Mouse (Mus musculus) cerebellum, adult 9-11 months (tissue): ENCODE data around the gene Gm21972.

Source experiments
- DNase-seq: peaks from one replicate; pipeline ENCODE4 v3.0.0; 2022

Gm21972 gene

DNA sequence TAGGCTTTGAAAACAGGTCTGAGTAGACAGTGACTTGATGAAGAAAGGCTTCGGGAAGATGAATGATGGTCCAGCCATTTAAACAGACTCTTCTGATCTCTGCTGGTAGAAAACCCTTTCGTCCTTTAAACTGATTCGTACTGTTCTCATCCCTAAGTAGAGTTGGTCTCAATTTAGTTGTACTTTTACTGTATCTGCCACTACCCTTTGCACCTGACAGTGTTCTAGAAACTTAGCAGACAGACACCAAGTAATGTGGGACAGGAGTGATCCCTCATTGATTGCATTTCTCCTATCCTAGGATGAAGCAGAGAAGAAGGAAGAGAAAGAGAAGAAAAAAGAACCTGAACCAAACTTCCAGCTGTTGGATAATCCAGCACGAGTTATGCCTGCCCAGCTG, at the start of gene Gm21972:
TSS of gene Gm21972 (plus strand) at position 301 of the 400 bp plus-strand sequence.
- DNase-seq = no peak

DNA sequence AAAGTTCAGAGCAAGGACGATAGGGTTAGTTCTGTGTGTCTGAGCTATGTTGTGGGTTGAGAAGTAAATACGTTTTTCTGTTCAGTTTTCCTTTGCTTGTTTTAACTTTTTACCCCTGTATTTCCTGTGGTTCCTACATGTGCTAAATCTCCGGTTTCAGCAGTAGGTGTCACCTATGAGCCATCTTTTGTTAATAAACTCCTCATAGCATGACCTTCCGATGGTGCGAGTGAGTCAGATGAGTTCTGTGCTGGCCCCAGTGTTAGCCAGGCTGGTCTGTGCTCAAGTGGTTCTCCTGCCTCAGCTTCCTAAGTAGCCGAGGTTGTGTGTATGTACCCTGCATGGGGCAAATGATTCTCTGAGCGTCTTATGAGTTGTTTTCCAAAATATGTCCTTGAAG, 39.0 kb upstream of the Gm21972 start:
- DNase-seq = no peak

DNA sequence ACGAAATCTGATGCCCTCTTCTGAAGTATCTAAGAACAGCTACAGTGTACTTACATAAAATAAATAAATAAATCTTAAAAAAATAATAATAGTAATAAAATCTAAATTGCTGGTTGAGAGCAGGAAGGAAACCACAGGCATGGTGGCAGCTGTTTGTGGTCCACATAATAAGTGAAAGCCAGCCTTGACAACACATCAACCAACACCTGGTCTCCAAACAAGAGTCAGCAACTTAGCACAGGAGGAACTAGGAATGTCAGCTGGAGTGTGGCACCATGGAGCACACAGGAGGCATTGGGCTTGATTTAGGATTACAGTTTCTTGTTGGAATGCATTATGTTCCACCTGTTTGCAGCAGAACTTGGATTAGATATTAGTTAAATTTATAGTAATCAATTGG, 28.4 kb upstream of the Gm21972 start:
- no peak for DNase-seq

DNA sequence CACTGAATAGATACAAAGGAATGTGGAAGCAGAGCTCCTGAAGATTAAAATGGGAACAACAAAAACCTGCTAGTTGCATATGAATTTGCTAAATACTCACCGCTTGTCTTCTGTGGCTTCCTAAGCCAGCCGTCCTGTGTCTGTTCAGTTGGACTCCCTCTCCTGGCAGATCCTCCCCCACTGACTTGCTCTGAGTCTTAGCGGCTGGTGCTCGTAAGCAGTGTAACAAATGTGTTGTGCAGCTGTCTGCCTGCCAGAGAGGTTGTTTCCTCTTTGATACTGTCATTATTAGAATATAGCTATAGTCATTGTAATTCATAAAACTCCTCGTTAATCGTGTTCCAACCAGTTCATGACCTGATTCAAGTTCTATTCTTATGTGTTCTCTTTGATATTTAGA, 21.7 kb upstream of the Gm21972 start, which contains the start of gene Htr2b:
TSS of gene Htr2b (minus strand) at position 192 of the 400 bp plus-strand sequence.
- no peak for DNase-seq

DNA sequence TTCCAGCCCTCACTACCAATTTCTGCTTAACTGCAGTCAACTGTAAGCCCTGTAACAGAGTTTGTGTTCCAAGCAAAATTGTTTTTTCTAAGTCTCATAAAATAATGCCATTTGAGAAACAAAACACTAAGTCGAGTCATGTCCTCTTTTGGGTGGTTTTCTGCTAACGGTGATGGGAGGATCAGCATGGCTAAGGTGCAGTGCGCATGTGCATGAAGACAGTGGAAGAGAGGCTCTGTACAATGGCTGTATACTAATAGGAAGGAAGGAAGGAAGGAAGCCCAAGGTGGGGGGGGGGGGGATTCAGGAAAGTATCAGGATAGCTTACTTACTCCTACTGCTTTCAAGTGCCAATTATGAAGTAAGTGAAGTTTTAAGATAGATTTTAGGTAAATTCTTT, 19.3 kb upstream of the Gm21972 start:
- DNase-seq = no peak

DNA sequence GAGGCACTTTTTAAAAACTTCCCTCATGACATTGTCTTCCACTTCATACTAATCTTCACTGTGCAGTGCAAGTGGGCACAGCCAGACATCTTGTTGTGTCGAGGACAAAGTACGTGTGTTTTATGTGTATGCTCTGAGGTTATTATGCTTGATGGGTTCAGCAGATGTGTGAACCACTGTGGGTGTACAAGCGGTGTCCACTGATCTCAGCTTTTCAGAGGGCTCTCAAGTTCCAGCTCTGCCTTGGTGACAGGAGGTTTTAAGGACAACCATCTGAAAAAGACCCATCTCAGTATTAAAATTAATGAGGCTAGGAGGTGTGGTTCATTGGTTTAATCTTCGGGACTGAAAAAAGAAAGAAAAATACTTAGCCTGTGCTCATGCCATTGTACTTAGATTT, 13.9 kb upstream of the Gm21972 start:
- no peak for DNase-seq

DNA sequence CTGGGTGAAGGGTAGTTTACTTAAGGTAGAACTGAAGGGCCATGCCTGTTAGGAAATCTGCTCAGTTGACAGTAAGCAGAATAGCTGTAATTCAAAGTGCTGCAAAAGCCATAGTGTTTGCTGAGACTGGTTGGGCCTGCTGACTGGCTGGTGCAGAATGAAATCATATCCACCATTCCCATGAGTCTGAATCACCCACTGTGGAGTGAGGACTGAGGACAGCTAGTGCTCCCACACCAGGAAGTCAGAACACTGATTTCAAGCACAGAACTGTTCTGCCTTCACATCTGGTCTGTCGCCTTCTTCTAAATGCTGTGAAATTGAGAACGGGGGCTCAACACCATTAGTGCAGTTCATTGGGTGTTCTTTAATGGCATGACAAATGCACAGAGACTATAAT, 7.4 kb upstream of the Gm21972 start:
- DNase-seq = no peak

DNA sequence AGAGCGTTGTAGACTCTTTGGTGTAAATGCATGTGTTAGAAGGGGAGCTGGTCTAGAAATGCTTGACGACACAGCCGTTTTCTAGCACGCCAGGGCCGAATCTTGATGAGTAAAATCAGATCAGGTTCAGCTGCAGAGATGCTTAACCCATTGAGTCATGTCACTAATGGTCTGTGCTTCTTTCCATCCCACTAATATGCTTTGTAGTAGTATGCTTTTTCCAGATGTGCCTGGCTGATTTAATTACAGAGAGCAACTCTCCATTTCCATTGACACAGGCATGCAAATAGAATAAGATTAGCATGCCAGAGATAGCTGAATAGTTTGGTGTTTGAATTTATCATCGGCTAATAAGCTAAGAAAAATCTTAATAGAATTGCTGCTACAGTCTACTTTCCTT, 1.9 kb downstream of the Gm21972 start:
- DNase-seq = no peak

DNA sequence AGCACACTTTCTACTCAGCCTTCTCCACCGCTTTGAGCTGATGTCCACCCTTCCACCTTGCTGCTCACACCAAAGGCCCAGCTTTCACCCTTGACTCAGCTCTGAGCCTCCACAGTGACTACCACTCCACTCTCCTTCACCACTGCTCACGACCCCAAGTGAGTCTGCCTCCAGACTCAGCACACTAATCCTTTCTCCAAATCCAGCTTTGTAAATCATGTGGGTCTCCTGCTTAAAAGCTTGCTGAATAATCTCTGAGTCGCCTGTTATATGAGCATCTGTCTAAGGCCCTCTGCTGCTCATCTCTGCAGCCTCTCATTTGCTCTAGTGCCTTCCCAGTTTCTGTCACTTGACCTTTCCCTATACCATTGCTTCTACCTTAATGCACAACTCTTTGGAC, 7.6 kb downstream of the Gm21972 start:
- no peak for DNase-seq

DNA sequence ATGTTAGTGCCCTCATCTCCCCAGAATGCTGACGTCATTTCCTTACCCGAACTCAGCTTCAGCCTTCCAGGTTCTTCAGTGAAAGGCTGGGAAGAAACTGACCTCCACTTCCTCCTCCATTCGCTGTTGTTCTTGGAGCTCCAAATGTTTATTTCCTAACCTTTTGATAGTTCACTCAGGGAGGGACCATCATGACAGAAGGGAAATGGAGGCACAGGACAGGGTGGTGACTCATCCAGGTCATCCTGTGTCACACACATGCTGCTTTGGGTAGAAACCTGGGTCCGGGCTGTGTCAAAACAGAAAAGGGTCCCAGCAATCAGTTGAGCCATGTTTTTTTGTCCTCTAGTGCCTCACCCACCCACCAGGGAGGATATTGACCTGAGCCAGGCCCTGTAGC, 9.7 kb downstream of the Gm21972 start:
- DNase-seq = no peak

DNA sequence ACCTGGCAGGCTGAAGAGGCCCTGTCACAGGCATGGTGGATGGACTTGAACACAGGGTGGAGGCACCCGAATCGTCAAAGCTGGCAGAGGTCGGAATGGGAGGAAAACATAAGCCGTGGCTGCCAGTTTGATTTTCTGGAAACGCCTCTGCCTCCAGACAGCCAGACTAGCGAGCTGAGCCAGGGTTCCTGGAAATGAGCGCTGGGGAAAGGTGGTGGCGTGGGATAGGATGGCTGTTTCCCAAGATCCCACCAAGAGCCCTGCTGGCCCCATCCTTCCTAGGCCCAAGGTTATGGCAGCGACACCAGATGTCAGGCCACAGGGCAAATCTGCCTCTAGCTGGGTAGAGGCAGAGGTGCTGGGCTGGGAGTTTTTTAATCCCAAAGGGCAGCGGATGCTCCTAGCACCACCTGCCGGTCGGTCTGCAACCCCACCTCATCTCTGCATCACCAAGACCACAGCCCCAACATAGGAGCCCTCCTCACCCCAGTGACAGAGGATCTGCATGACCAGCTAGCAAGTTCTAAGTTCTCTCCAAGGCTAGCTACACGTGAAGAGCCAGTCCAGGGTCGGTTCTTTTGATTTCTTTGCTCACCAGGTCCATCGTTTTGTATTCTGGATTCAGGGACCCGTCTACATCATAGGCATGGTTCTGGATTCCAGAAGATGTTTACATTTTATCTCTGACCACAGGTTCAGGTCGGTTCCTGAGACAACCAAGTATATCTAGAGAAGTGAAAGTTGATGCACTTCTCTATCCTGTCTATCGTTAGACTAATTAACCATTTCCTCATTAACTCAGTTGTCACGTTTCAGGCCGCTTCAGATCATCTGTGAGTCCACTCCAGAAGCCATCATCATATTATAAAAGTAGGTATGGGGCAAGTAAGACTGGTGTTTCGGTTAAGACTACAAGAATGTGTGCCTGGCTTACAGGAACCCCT, 10.8 kb downstream of the Gm21972 start:
- no peak for DNase-seq

DNA sequence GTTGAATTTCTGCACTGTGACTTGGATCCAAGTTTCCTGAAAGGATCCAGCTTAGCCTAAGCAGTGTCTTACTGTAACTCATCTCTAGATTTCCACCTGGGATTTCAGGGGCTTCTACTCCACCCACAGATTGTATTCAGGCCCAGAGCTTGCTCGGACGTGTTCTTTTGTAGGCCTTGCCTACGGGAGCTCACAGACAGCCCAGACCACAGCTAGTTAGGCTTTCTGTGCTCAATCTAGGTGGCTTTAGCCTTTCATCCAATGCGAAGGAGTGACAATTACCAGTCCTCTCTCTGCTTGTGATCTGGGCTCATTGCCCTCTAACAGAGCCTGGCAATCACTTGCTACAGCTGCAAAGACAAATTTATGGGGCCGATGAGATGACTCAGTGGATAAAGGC, 12.9 kb downstream of the Gm21972 start:
- DNase-seq = no peak

DNA sequence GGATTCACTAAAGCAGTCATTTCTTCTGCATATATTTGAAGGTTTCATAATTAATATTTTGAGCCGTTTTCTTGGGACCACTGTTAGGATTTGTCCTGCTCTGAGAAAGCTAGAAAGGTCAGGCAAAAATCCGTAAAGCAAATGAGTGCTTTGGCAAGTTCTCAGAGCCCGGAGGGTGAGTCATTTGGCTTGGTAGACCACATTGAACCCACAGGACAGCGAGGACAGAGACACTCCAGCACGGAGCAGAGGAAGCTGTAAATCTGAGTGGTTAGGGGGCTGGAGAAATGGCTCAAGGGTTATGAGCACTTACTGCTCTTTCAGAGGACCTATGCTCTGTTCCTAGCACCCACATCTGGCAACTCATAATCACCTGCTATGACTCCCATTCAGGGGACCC, 14.1 kb downstream of the Gm21972 start:
- no peak for DNase-seq

DNA sequence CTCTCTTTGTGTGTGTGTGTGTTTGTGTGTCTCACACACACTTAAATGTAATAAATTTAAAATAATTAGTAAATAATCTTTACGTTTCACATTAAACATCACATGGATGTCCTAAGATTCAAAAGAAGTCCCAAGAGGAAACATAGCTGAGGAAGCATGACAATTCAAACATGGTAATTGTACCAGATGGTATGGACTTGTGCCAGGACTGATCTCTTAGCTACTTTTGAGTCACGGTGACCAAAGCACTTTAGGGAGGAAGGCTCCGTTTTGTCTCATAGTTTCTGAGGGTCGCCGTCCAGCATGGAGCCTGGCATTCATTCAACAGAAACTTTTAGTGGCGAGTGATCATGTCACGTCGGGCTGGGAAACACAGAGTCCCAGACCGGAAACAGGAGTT, 14.7 kb downstream of the Gm21972 start:
- DNase-seq = no peak

DNA sequence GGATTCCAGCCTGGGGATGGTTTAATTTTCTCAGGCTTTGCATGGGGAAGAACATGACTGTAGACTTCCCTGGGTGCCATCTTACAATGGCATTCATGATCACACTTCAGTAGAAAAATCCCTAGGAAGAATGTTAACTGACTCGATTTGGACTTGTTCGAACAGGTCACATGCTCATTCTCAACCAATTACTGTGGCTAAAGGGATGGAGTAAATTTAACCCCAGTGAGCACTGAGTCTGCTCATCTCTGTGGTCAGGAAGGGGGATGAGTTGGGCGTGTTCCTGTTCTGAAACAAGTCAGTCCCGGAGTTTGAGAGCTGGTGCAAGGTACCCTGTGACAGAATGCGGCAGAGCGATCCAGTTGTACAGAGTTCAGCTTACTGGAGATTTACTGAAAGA, 17.5 kb downstream of the Gm21972 start:
- DNase-seq = no peak

DNA sequence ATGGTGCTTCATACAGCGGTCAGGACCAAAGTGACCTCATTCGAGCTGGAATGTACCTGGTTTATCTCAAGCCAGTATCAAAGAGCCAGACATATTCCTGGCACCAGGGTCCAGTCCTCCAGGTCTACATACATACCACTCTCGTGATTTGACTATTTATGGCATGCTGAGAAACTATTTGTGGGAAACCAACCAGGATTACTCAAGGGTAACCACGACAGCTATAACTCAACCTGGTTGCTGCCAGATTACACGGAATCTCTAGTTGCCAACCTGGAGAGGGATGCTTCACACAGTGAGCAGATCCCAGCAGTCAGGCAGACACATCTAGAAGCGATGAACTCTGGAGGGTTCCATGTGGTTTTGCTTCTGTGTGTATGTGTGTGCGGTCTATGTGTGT, 17.9 kb downstream of the Gm21972 start:
- DNase-seq = no peak

DNA sequence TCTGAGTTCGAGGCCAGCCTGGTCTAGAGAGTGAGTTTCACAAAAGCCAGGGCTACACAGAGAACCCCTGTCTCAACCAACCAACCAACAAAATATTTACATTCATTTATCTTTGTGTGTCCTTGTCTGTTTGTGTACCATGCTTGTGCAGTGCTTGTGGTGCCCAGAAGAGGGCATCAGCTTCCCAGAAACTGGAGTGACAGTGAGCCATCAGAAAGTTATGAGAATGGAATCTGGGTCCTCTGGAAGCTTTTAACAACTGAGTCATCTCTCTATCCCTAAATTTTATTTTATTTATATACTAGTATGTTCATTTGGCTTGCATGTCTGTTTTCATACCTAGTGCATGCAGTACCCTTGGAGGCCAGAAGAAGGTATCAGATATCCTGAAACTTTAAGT, 19.2 kb downstream of the Gm21972 start:
- DNase-seq = no peak

DNA sequence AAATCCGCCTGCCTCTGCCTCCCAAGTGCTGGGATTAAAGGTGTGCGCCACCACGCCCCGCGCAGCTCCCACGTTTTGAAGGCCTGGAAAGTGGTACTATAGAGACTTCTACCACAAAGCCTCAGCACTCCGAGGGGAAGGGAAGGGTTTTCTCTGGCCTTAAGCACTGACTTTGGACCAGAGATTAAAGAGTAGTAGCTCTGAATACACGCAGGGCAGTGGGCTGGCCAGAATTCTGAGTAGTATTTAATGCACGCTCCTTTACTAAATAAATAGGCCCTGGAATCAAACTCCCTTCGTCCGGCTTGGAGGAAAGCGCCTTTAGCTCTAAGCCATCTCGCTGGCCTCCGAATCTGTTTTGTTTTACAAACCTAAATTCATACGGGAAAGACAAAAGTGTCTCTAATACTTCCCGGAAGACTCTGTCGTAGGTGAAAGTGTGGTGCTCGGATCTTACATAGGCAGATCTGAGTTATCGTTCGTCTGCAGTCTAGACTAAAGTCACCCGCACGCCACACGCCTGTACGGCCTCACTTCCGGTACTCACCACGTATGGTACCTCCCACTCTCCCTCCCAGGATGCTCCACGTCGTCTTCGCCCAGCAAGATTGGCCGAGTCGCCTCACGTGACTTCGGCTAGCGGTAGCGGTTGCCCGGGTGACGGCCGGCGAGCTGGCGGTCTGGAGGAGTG, 20.8 kb downstream of the Gm21972 start, which contains the start of gene Armc9:
TSS of gene Armc9 (plus strand) at position 648 of the 691 bp plus-strand sequence.
- DNase-seq = peak; percentile 94

DNA sequence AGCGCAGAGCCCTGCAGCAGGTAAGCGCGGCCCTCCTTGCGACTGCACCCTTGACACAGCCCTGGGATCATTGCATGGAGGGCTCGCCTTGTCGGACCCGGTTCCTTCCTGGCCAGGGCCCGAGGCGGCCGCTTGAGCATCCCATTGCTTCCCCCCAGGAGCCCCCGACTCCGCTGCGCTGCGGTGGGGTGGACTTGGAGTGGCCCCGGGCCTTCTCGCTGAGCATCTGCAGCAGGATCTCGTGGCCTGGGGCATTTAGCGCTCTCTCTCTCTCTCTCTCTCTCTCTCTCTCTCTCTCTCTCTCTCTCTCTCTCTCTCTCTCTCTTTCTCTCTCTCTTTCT, 21.4 kb downstream of the Gm21972 start:
- no peak for DNase-seq

DNA sequence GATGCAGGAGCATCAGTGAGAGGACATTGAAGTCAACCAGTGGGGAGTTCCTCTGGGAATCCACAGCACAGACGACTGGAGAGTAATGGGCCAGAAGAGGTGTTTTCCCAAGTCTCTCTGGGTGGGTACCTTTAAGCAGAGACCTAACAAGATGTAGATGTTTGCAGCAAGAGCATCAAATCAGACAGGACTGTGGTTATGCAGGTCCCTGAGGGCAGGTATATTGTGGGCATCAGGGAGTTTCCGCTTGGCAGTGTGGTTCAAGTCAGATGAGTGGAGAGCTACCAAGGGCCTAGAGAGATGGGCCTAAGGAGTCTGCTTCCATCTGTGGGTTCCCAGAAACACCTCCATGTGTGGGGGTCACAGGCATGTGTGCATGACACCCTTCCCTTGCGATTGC, 22.6 kb downstream of the Gm21972 start:
- no peak for DNase-seq

DNA sequence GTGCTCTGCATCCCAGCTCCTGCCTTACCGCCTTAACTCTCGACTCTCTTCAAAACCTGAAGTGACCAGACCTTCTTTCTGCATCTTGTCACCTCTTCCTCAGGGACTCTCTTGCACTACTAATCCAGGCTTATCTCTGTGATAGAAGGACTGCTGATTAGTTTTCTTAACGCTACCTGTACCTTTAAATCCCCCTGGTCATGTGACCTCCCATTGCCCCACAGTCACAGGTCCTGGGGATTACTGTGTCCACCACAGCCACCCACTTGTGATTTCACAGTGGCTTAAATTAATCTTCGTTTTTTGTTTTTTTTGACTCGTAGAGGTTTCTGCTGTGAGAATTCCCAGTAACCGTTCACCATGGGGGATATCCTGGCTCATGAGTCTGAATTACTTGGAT, 23.2 kb downstream of the Gm21972 start:
- no peak for DNase-seq

DNA sequence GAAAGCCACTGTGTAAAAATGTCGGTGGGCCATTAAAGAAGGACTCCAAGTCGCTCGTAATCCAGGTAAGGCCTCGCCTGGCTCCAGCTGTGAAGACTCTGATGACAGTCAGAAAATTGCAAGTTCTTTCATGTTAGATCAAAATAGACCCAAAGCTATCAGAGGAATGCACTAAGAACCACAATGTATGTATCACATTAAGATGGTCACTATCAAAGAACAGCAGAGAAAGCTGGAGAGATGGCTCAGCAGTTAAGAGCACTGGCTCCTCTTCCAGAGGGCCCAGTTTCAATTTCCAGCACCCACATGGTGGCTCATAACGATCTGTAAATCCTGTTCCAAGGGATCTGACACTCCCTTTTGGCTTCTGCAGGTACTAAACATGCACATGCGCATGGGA, 26.6 kb downstream of the Gm21972 start:
- DNase-seq = no peak

DNA sequence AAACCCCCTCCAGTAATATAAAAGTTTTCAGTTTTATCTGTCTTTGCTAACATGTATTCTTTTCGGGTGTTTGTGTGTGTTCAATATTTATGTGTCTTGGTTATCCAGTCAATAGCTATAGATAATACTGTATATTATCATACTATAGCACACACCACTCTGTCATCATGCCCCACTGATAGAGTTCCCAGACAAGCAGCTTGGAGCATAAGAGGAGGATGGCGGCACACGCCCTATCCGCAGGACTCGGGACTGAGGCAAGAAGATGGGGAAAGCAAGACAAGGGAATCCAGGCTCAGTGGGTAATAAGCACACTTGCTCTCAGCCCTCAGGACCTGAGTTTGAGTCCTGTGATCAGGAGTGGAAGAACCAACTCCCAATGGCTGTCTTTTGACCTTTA, 27.0 kb downstream of the Gm21972 start:
- no peak for DNase-seq

DNA sequence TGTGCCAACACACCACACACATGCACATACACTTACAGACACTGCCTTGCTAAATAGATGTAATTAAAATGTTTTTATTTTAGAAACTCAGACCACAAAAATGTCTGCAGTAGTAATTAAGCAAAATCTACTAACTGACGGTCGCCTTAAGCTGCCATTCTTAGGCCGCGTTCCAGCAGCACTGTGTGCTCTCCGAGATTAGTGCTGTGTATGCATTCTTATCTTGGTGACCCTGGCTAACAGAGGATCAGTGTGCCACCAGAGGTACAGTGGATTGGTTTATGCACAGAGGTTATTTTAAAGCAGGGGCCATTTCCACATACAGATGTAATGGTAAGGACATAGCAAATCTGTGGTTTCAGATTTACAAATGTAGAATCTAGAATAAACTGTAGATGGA, 27.6 kb downstream of the Gm21972 start:
- DNase-seq = no peak
